Mouse (Mus musculus) intestine, embryonic 14.5 days (tissue): ENCODE results near the gene Lrch3. TPM values are rescaled to one million over a fixed set of nuclear protein-coding genes. Genes with fewer than 3 reads are reported as not detected.

Source experiments
- ATAC-seq: fragments of 200-750 bp; cut with Nextera tagmentation; replicated peaks from 2 replicates; pipeline ENCODE4 v1.8.0; 2017; ENCODE audit warnings: low read depth, moderate number of reproducible peaks, moderate TSS enrichment, moderate library complexity; ENCODE audit not compliant: low FRiP score, low TSS enrichment
- DNase-seq: peaks from one replicate; pipeline ENCODE4 v3.0.0-alpha.2; 2018; ENCODE audit warnings: low spot score
- H3K27ac ChIP-seq: fragments of 300-500 bp; sonication (generic); 2 replicates; pipeline ENCODE4 v1.5.1; 2014; ENCODE audit warnings: low read depth, mild to moderate bottlenecking, control low read depth
- H3K27me3 ChIP-seq: fragments of 300-500 bp; sonication (generic); replicated peaks from 2 replicates; pipeline ENCODE4 v1.6.1; 2014; ENCODE audit warnings: low read length, control low read depth; ENCODE audit not compliant: control insufficient read depth, insufficient read depth
- H3K36me3 ChIP-seq: fragments of 300-500 bp; sonication (generic); 2 replicates; pipeline ENCODE4 v1.6.1; 2014; ENCODE audit warnings: low read length, control low read depth; ENCODE audit not compliant: control insufficient read depth, insufficient read depth
- H3K4me1 ChIP-seq: fragments of 300-500 bp; sonication (generic); replicated peaks from 2 replicates; pipeline ENCODE4 v1.6.1; 2014; ENCODE audit warnings: low read length, control low read depth, mixed read lengths; ENCODE audit not compliant: control insufficient read depth, insufficient read depth
- H3K4me2 ChIP-seq: fragments of 300-500 bp; sonication (generic); 2 replicates; pipeline ENCODE4 v1.6.1; 2014; ENCODE audit warnings: low read length
- H3K4me3 ChIP-seq: fragments of 300-500 bp; sonication (generic); 2 replicates; pipeline ENCODE4 v1.5.1; 2014; ENCODE audit warnings: low read depth, low read length, control low read depth, mixed read lengths
- H3K9ac ChIP-seq: fragments of 300-500 bp; sonication (generic); 2 replicates; pipeline ENCODE4 v1.6.1; 2014; ENCODE audit warnings: mild to moderate bottlenecking, low read length
- H3K9me3 ChIP-seq: fragments of 300-500 bp; sonication (generic); 2 replicates; pipeline ENCODE4 v1.6.1; 2016; ENCODE audit warnings: low read length, control low read depth; ENCODE audit not compliant: control insufficient read depth
- WGBS: fragments of 180-500 bp; shearing (Covaris S2); extraction: QIAGEN DNeasy Blood & Tissue Kit; methylation state at CpG from one replicate; pipeline ENCODE4 v1.1.7; 2014; 5-methylcytosine and 5-hydroxymethylcytosine counted together
- polyA plus RNA-seq: library from polyadenylated mRNA; unstranded; fragments of >200 nt; fragmentation: Nextera tagmentation; extraction: Ambion mirVana; gene quantifications from 2 replicates; pipeline ENCODE4 v1.2.1, GENCODE M21; 2014

The Lrch3 gene
- polyA plus RNA-seq, 1 experiment from 2014 or later, result 22.1 TPM

DNA sequence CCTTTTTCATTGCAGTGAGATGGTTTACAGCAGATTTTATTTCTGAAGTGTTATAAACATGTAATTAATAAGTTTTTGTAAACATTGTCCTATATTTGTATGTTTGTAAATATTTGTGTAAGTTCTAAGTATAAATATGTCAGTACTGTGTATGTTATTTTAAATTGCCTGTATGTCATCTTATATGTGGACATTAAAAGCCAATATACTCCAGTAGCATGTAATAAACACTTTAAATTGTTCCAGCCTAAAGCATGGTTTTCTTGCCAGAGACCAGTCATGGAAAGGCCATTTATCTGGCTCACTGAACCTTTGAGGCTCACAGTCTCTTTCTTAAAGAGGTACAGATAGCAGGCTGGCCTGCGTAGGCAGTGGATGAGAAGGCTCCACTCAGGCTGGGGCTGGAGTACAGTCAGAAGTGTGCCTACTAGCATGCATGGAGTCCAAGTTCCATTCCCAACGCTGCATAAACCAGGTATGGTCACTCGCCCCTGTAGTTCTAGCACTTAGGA lies 101.6 kb downstream of the Lrch3 start:
- 90% methylated on average over 3 of the region's 3 CpGs for WGBS
- Histone ChIP-seq H3K4me3 (no peak overlapping the region), H3K9ac (no peak overlapping the region), H3K27ac (no peak overlapping the region), H3K27me3 (no peaks in the 10 kb centered on the region), H3K9me3 (no peaks in the 10 kb centered on the region), H3K4me2 (no peak overlapping the region), H3K36me3 (peaks cover 40% of the 10 kb centered on the region), H3K4me1 (no peaks in the 10 kb centered on the region)
- no peak for DNase-seq
- ATAC-seq, result no peak

DNA sequence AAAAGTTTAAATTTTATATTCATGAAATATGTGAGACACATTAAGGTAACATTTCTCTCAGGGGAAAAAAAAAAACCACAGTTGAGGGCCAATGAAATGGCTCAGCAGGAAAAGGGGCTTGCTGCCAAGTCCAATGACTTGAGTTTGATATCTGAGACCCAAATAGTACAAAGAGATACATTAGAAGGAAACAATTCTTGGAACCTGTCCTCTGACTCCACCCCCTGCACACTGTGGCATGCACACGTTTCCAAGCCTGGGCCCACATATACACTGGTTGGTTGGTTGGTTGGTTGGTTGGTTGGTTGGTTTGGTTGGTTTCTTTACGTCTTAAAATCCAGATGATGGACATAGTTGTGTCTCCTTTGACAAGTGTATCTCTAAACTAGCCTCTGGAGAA lies 102.1 kb downstream of the Lrch3 start:
- no peak overlapping the region for H3K9ac ChIP-seq
- no peak overlapping the region for H3K4me2 ChIP-seq
- H3K36me3 ChIP-seq, result peaks cover 39% of the 10 kb centered on the region
- no peaks in the 10 kb centered on the region for H3K4me1 ChIP-seq
- ATAC-seq, result no peak
- H3K27me3 ChIP-seq, result no peaks in the 10 kb centered on the region
- WGBS, result 90% methylated on average over 2 of the region's 2 CpGs
- H3K27ac ChIP-seq, result no peak overlapping the region
- DNase-seq, result no peak
- H3K4me3 ChIP-seq, result no peak overlapping the region
- no peaks in the 10 kb centered on the region for H3K9me3 ChIP-seq

DNA sequence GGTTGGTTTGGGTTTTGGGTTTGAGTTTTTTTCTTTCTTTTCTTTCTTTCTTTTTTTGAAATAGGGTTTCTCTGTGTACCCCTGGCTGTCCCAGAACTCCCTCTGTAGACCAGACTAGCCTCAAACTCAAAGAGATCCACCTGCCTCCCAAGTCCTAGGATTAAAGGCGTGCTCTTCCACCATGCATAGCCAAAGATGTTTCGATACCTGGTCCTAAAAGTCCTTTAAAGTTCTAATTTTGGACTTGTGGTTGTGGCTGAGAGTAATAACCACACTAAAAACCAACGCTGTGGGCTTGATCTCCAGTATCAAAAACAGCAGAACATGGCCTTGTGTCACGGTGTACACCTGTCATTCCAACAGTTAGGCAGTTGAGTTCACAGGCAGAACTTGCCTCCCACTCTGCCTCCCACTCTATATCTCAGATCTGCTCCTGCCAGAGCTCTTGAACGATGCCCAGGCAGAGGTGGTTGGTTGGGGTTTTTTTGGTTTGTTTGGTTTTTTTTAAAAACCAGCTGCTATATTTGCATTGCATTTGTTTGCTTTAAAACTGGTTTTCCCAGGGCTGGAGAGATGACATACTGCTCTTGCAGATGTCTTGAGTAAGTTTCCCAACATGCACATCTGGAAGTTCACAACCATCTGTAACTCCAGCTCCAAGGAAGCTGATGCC lies 103.9 kb downstream of the Lrch3 start:
- no peaks in the 10 kb centered on the region for H3K27me3 ChIP-seq
- peaks cover 27% of the 10 kb centered on the region for H3K36me3 ChIP-seq
- WGBS, result 72% methylated on average over 5 of the region's 5 CpGs
- H3K4me3 ChIP-seq, result no peak overlapping the region
- ATAC-seq, result no peak
- H3K9me3 ChIP-seq, result no peaks in the 10 kb centered on the region
- H3K4me2 ChIP-seq, result no peak overlapping the region
- DNase-seq, result no peak
- no peaks in the 10 kb centered on the region for H3K4me1 ChIP-seq
- no peak overlapping the region for H3K9ac ChIP-seq
- H3K27ac ChIP-seq, result no peak overlapping the region

DNA sequence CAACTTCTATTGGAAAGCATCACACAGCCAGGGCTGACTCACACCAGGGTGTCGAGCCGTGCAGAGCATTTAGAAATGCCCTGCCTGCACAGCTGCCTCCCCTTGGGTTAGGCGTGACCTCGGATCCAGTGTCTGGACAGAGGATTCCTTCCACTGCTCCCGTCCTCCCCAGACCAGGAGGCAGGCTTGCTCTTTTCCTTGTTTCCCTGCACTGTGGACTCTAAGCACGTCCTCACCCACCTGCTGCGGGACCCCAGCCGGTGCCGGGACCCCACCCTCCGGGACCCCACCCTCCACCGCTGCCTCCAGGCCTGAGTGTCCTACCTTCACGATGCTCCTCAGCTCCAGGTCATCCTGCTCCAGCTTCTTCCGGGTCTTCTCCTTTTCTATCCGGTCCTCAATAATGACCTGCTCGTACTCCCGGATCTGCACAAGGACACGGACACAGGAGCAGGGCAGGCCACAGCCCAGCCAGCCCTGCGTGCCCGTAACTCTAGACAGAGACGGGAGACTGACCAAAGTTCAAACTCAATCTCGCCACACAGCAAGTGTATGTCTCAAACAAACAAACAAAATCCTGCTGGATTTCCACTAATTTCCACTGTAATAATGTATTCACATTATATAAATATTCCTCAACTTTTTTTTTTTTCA lies 105.3 kb downstream of the Lrch3 start:
- Histone ChIP-seq H3K9ac (no peak overlapping the region), H3K27ac (no peak overlapping the region), H3K4me1 (no peaks in the 10 kb centered on the region), H3K27me3 (no peaks in the 10 kb centered on the region), H3K9me3 (no peaks in the 10 kb centered on the region), H3K4me2 (no peak overlapping the region), H3K36me3 (peaks cover 12% of the 10 kb centered on the region), H3K4me3 (no peak overlapping the region)
- WGBS, result 67% methylated on average over 21 of the region's 21 CpGs
- ATAC-seq, result no peak
- DNase-seq, result no peak

DNA sequence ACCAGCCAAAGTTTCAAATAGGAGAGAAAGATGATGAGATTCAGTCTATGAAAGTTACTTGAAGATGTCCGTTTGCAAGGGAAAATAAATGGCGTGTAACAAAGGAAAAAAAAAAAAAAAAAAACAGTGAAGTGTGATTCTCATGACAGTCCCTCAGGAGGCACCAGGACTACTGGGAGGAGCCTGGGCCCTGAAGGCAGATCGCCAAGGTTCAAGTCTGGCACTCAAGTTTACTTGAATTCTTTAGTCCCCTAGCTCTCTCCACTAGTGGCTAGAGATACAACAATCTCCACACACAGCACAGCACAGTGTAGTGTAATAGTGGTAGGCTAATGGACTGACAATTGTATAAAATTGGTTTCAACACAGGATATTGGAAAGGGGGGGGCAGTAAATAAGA lies 107.5 kb downstream of the Lrch3 start:
- Histone ChIP-seq H3K4me2 (no peak overlapping the region), H3K4me1 (no peaks in the 10 kb centered on the region), H3K9ac (no peak overlapping the region), H3K9me3 (no peaks in the 10 kb centered on the region), H3K4me3 (no peak overlapping the region), H3K27ac (no peak overlapping the region), H3K36me3 (0 out of 2 replicates have a peak, but pooled peaks cover 5% of the 10 kb centered on the region), H3K27me3 (no peaks in the 10 kb centered on the region)
- WGBS, result 80% methylated on average over 3 of the region's 3 CpGs
- ATAC-seq, result no peak
- no peak for DNase-seq

DNA sequence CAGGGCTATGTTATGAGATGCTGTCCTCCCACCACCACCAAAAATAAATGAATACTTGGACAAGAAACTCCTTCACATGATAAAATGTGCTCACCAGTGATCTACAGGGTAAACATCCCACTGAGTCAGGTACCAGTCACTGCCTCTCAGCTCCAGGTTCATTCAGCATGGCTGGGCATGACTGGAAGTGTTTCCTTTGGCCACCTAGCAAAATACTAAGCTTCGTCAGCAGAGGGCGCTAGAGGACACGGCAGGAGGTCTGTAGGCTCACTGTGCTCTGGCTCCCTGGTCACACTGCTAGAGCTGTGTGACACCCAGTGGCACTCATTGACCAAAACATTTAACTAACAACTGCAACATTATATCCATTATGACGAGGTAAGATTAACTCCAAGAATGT lies 109.8 kb downstream of the Lrch3 start:
- no peak overlapping the region for H3K4me2 ChIP-seq
- 0 out of 2 replicates have a peak, but pooled peaks have one; percentile 66 for ATAC-seq
- DNase-seq, result peak; percentile 93
- 5% methylated on average over 4 of the region's 4 CpGs for WGBS
- H3K27me3 ChIP-seq, result no peaks in the 10 kb centered on the region
- no peaks in the 10 kb centered on the region for H3K4me1 ChIP-seq
- no peaks in the 10 kb centered on the region for H3K36me3 ChIP-seq
- H3K9ac ChIP-seq, result no peak overlapping the region
- H3K27ac ChIP-seq, result no peak overlapping the region
- H3K9me3 ChIP-seq, result no peaks in the 10 kb centered on the region
- H3K4me3 ChIP-seq, result no peak overlapping the region

DNA sequence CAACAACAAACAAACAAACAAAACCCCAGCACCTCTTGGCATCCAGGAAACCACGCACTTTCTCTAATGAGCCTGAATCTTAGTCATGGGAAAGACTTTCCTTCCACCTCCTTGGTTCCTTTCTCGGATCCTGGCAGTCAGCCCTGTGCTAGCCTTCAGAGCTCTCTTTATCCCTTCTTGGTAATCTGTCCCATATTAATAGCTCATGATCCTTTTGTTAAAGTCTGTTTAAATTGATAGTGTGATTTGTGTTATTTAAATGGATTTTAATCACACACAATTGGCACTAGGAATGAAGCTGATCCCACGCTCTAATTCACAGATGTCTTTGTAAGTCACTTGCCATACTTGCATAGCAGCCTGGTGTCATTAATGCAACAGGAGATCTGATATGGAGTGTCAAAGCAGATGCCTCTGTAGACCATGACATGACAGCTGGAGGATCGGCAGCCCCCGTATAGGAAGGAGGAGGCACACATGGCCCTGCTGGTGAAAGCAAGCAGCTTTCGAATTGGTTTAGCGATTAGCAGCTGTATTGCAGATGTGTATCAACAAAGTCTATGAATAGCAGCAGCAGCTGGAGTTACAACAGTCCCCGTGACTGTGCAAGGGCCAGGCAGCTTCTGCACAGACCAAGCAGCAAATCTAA lies 110.7 kb downstream of the Lrch3 start:
- Histone ChIP-seq H3K4me2 (no peak overlapping the region), H3K9ac (no peak overlapping the region), H3K36me3 (no peaks in the 10 kb centered on the region), H3K4me1 (no peaks in the 10 kb centered on the region), H3K27me3 (no peaks in the 10 kb centered on the region), H3K27ac (no peak overlapping the region), H3K4me3 (no peak overlapping the region), H3K9me3 (no peaks in the 10 kb centered on the region)
- DNase-seq (no peak), ATAC-seq (no peak)
- 63% methylated on average over 8 of the region's 8 CpGs for WGBS

DNA sequence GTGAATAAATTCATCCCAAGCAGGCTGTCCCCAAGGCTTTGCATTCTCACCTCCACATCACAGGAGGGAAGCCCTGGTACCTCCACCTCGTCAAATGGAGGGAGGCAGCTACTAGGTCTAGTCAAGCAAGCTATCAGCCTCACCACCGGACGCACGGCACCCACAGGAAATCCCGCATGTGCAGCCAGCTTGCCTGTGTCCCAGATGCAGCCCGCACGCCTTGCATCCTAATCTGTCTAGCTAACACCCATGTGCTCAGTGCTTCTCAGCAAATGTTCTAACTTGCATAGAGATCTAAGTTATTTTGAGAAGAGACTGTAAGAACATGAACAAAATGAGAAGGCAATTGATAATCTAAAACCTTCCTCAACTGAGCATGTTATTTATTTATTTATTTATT lies 112.5 kb downstream of the Lrch3 start:
- no peak overlapping the region for H3K27ac ChIP-seq
- no peak overlapping the region for H3K4me3 ChIP-seq
- H3K9me3 ChIP-seq, result no peaks in the 10 kb centered on the region
- H3K4me2 ChIP-seq, result no peak overlapping the region
- H3K27me3 ChIP-seq, result no peaks in the 10 kb centered on the region
- H3K36me3 ChIP-seq, result no peaks in the 10 kb centered on the region
- ATAC-seq (no peak), DNase-seq (no peak)
- 82% methylated on average over 7 of the region's 7 CpGs for WGBS
- H3K9ac ChIP-seq, result no peak overlapping the region
- no peaks in the 10 kb centered on the region for H3K4me1 ChIP-seq
